Mouse (Mus musculus): ENCODE measurements around the gene Fgf3. TPM values are rescaled to one million over a fixed set of nuclear protein-coding genes. Genes with fewer than 3 reads are reported as not detected.
"Not testable (repeated sequence)": the region's sequence is repeated elsewhere in the genome, so short reads cannot be mapped to it uniquely, and the experiment has no call there.

Fgf3 gene
- total RNA-seq, 2 experiments from 2014 or later, result 0.14 TPM; not detected in 1

GRCm38 (mm10) chr7:144857826-144858342 is 20.0 kb downstream of the Fgf3 start:
- DNase-seq (ENCODE audit: low spot score in 2 of 2), result no peak

- no peak for DNase-seq (ENCODE audit: low spot score in 2 of 2)
Measured at GRCm38 (mm10) chr7:144858702-144859101, 20.8 kb downstream of the Fgf3 start.

- DNase-seq (ENCODE audit: low spot score in 2 of 2), result no peak
Measured at GRCm38 (mm10) chr7:144861056-144861768, 23.3 kb downstream of the Fgf3 start.

GRCm38 (mm10) chr7:144861769-144862070 is 23.8 kb downstream of the Fgf3 start:
- DNase-seq (ENCODE audit: low spot score in 2 of 2), result no peak

- DNase-seq (ENCODE audit: low spot score in 2 of 2), result no peak
Measured at GRCm38 (mm10) chr7:144862126-144862525, 24.2 kb downstream of the Fgf3 start.

- no peak for DNase-seq (ENCODE audit: low spot score in 2 of 2)
Measured at GRCm38 (mm10) chr7:144862712-144863111, 24.8 kb downstream of the Fgf3 start.

GRCm38 (mm10) chr7:144863196-144863595 is 25.3 kb downstream of the Fgf3 start:
- DNase-seq (ENCODE audit: low spot score in 2 of 2), result no peak

GRCm38 (mm10) chr7:144864160-144864670 is 26.3 kb downstream of the Fgf3 start:
- DNase-seq (ENCODE audit: low spot score in 2 of 2), result no peak

- no peak for DNase-seq (ENCODE audit: low spot score in 2 of 2)
Measured at GRCm38 (mm10) chr7:144867161-144867560, 29.3 kb downstream of the Fgf3 start.

GRCm38 (mm10) chr7:144867602-144868001 is 29.7 kb downstream of the Fgf3 start:
- DNase-seq (ENCODE audit: low spot score in 2 of 2), result no peak

- DNase-seq (ENCODE audit: low spot score in 2 of 2), result no peak
Measured at GRCm38 (mm10) chr7:144872420-144872819, 34.5 kb downstream of the Fgf3 start.

- DNase-seq (ENCODE audit: low spot score in 2 of 2), result no peak
Measured at GRCm38 (mm10) chr7:144873160-144873559, 35.3 kb downstream of the Fgf3 start.

- no peak for DNase-seq (ENCODE audit: low spot score in 2 of 2)
Measured at GRCm38 (mm10) chr7:144874226-144874625, 36.3 kb downstream of the Fgf3 start.

GRCm38 (mm10) chr7:144878401-144878800 is 40.5 kb downstream of the Fgf3 start:
- no peak for DNase-seq (ENCODE audit: low spot score in 2 of 2)

- no peak for DNase-seq (ENCODE audit: low spot score in 2 of 2)
Measured at GRCm38 (mm10) chr7:144883106-144883505, 45.2 kb downstream of the Fgf3 start.

- DNase-seq (ENCODE audit: low spot score in 2 of 2), result no peak
Measured at GRCm38 (mm10) chr7:144887672-144888071, 49.8 kb downstream of the Fgf3 start.

- no peak for DNase-seq (ENCODE audit: low spot score in 2 of 2)
Measured at GRCm38 (mm10) chr7:144888564-144889299, 50.8 kb downstream of the Fgf3 start.

- DNase-seq (ENCODE audit: low spot score in 2 of 2), result not testable (repeated sequence)
Measured at GRCm38 (mm10) chr7:144890661-144891060, 52.8 kb downstream of the Fgf3 start.

- DNase-seq (ENCODE audit: low spot score in 2 of 2), result no peak
Measured at GRCm38 (mm10) chr7:144891863-144892262, 54.0 kb downstream of the Fgf3 start.

GRCm38 (mm10) chr7:144892322-144892721 is 54.4 kb downstream of the Fgf3 start:
- DNase-seq (ENCODE audit: low spot score in 2 of 2), result no peak

All from layer of hippocampus, postnatal 14 days (tissue).